Mouse (Mus musculus) forebrain, embryonic 13.5 days (tissue): ENCODE measurements around the gene Xirp1. TPM values are rescaled to one million over a fixed set of nuclear protein-coding genes. Genes with fewer than 3 reads are reported as not detected.

Experiments used
- ATAC-seq: fragments of 200-750 bp; cut with Nextera tagmentation; 2 replicates; pipeline ENCODE4 v1.8.0; 2017
- H3K27ac ChIP-seq: fragments of 300-500 bp; sonication (generic); 2 replicates; pipeline ENCODE4 v1.5.1; 2015; ENCODE audit warnings: inconsistent platforms, mild to moderate bottlenecking, moderate library complexity
- H3K27me3 ChIP-seq: fragments of 300-500 bp; sonication (generic); 2 replicates; pipeline ENCODE4 v1.6.1; 2015; ENCODE audit warnings: mild to moderate bottlenecking, inconsistent platforms
- H3K36me3 ChIP-seq: fragments of 300-500 bp; sonication (generic); 2 replicates; pipeline ENCODE4 v1.6.1; 2015; ENCODE audit warnings: mild to moderate bottlenecking, inconsistent platforms; ENCODE audit not compliant: poor library complexity, severe bottlenecking
- H3K4me1 ChIP-seq: fragments of 300-500 bp; sonication (generic); 2 replicates; pipeline ENCODE4 v1.6.1; 2015; ENCODE audit warnings: inconsistent platforms
- H3K4me2 ChIP-seq: fragments of 300-500 bp; sonication (generic); 2 replicates; pipeline ENCODE4 v1.6.1; 2015; ENCODE audit warnings: inconsistent platforms, mild to moderate bottlenecking, moderate library complexity
- H3K4me3 ChIP-seq: fragments of 300-500 bp; sonication (generic); 2 replicates; pipeline ENCODE4 v1.5.1; 2015; ENCODE audit warnings: mild to moderate bottlenecking, inconsistent platforms
- H3K9ac ChIP-seq: fragments of 300-500 bp; sonication (generic); 2 replicates; pipeline ENCODE4 v1.6.1; 2015; ENCODE audit warnings: mild to moderate bottlenecking, inconsistent platforms
- H3K9me3 ChIP-seq: fragments of 300-500 bp; sonication (generic); replicated peaks from 2 replicates; pipeline ENCODE4 v1.6.1; 2016; ENCODE audit warnings: inconsistent platforms
- WGBS: fragments of 180-500 bp; shearing (Covaris S2); methylation state at CpG from one replicate; pipeline ENCODE4 v1.1.7; 2015; 5-methylcytosine and 5-hydroxymethylcytosine counted together
- polyA plus RNA-seq: library from polyadenylated mRNA; unstranded; fragments of >200 nt; fragmentation: Nextera tagmentation; extraction: Ambion mirVana; gene quantifications from 2 replicates; pipeline ENCODE4 v1.2.1, GENCODE M21; 2015

Xirp1 gene
- polyA plus RNA-seq, 1 experiment from 2014 or later, result not detected

GRCm38 (mm10) chr9:119974609-119975008 lies 48.8 kb downstream of the Xirp1 start:
- peaks cover 51% of the 10 kb centered on the region for H3K4me1 ChIP-seq
- H3K4me3 ChIP-seq, result no peak overlapping the region
- 81% methylated on average over 5 of the region's 5 CpGs for WGBS
- no peaks in the 10 kb centered on the region for H3K27me3 ChIP-seq
- 0 out of 2 replicates have a peak, but pooled peaks cover 6% of the 10 kb centered on the region for H3K36me3 ChIP-seq
- H3K9ac ChIP-seq, result no peak overlapping the region
- H3K27ac ChIP-seq, result no peak overlapping the region
- ATAC-seq, result no peak
- no peak overlapping the region for H3K4me2 ChIP-seq
- no peaks in the 10 kb centered on the region for H3K9me3 ChIP-seq

- Histone ChIP-seq H3K9me3 (no peaks in the 10 kb centered on the region), H3K27me3 (no peaks in the 10 kb centered on the region), H3K4me1 (peaks cover 47% of the 10 kb centered on the region), H3K4me3 (no peak overlapping the region), H3K4me2 (no peak overlapping the region), H3K9ac (no peak overlapping the region), H3K27ac (no peak overlapping the region), H3K36me3 (0 out of 2 replicates have a peak, but pooled peaks cover 6% of the 10 kb centered on the region)
- 94% methylated on average over 27 of the region's 27 CpGs for WGBS
- no peak for ATAC-seq
Observed at GRCm38 (mm10) chr9:119973869-119974520, 49.4 kb downstream of the Xirp1 start.

- no peaks in the 10 kb centered on the region for H3K27me3 ChIP-seq
- 0 out of 2 replicates have a peak, but pooled peaks cover 6% of the 10 kb centered on the region for H3K36me3 ChIP-seq
- no peak for ATAC-seq
- no peak overlapping the region for H3K27ac ChIP-seq
- no peak overlapping the region for H3K4me2 ChIP-seq
- no peak overlapping the region for H3K4me3 ChIP-seq
- H3K9ac ChIP-seq, result no peak overlapping the region; the same call in 1 of the 2 replicates
- H3K9me3 ChIP-seq, result no peaks in the 10 kb centered on the region
- WGBS, result 95% methylated on average over 23 of the region's 23 CpGs
- peaks cover 40% of the 10 kb centered on the region for H3K4me1 ChIP-seq
Observed at GRCm38 (mm10) chr9:119973281-119973680, 50.1 kb downstream of the Xirp1 start.

GRCm38 (mm10) chr9:119972582-119972981 lies 50.8 kb downstream of the Xirp1 start:
- H3K4me2 ChIP-seq, result no peak overlapping the region
- no peaks in the 10 kb centered on the region for H3K27me3 ChIP-seq
- 0 out of 2 replicates have a peak, but pooled peaks cover 6% of the 10 kb centered on the region for H3K36me3 ChIP-seq
- H3K27ac ChIP-seq, result no peak overlapping the region
- no peaks in the 10 kb centered on the region for H3K9me3 ChIP-seq
- no peak overlapping the region for H3K4me3 ChIP-seq
- H3K9ac ChIP-seq, result no peak overlapping the region
- WGBS, result 88% methylated on average over 12 of the region's 12 CpGs
- ATAC-seq, result no peak
- H3K4me1 ChIP-seq, result peaks cover 33% of the 10 kb centered on the region

GRCm38 (mm10) chr9:119972166-119972565 lies 51.2 kb downstream of the Xirp1 start:
- peaks cover 29% of the 10 kb centered on the region for H3K4me1 ChIP-seq
- ATAC-seq, result no peak
- 0 out of 2 replicates have a peak, but pooled peaks cover 6% of the 10 kb centered on the region for H3K36me3 ChIP-seq
- H3K4me2 ChIP-seq, result no peak overlapping the region
- no peak overlapping the region for H3K27ac ChIP-seq
- no peak overlapping the region for H3K9ac ChIP-seq
- H3K9me3 ChIP-seq, result no peaks in the 10 kb centered on the region
- no peak overlapping the region for H3K4me3 ChIP-seq
- 95% methylated on average over 10 of the region's 10 CpGs for WGBS
- H3K27me3 ChIP-seq, result no peaks in the 10 kb centered on the region

GRCm38 (mm10) chr9:119970763-119971656 lies 52.4 kb downstream of the Xirp1 start:
- H3K4me2 ChIP-seq, result no peak overlapping the region; the same call in 1 of the 2 replicates
- H3K27me3 ChIP-seq, result no peaks in the 10 kb centered on the region
- H3K9me3 ChIP-seq, result no peaks in the 10 kb centered on the region
- H3K4me3 ChIP-seq, result no peak overlapping the region
- ATAC-seq, result peak; percentile 85
- 0 out of 2 replicates have a peak, but pooled peaks cover 6% of the 10 kb centered on the region for H3K36me3 ChIP-seq
- H3K4me1 ChIP-seq, result peaks cover 27% of the 10 kb centered on the region
- 74% methylated on average over 7 of the region's 7 CpGs for WGBS
- peak overlapping the region; percentile 86 for H3K27ac ChIP-seq
- H3K9ac ChIP-seq, result no peak overlapping the region

GRCm38 (mm10) chr9:119970221-119970620 lies 53.2 kb downstream of the Xirp1 start:
- no peak overlapping the region for H3K4me2 ChIP-seq
- no peak overlapping the region for H3K4me3 ChIP-seq
- 0 out of 2 replicates have a peak, but pooled peaks cover 6% of the 10 kb centered on the region for H3K36me3 ChIP-seq
- peak; percentile 28; the same call in 1 of the 2 replicates for ATAC-seq
- peak overlapping the region; percentile 86 for H3K27ac ChIP-seq
- H3K9ac ChIP-seq, result peak overlapping the region; percentile 1; the same call in 1 of the 2 replicates
- H3K4me1 ChIP-seq, result peaks cover 27% of the 10 kb centered on the region
- no peaks in the 10 kb centered on the region for H3K27me3 ChIP-seq
- H3K9me3 ChIP-seq, result no peaks in the 10 kb centered on the region
- 42% methylated on average over 6 of the region's 6 CpGs for WGBS

- Histone ChIP-seq H3K4me2 (no peak overlapping the region), H3K27ac (peak overlapping the region; percentile 86), H3K4me1 (peaks cover 27% of the 10 kb centered on the region), H3K27me3 (no peaks in the 10 kb centered on the region), H3K9me3 (no peaks in the 10 kb centered on the region), H3K9ac (peak overlapping the region; percentile 1; the same call in 1 of the 2 replicates), H3K4me3 (no peak overlapping the region), H3K36me3 (0 out of 2 replicates have a peak, but pooled peaks cover 6% of the 10 kb centered on the region)
- no peak for ATAC-seq
- WGBS, result 81% methylated on average over 7 of the region's 7 CpGs
Observed at GRCm38 (mm10) chr9:119969811-119970210, 53.6 kb downstream of the Xirp1 start.

- Histone ChIP-seq H3K9ac (no peak overlapping the region), H3K4me3 (no peak overlapping the region), H3K9me3 (no peaks in the 10 kb centered on the region), H3K4me1 (peaks cover 17% of the 10 kb centered on the region), H3K36me3 (no peaks in the 10 kb centered on the region), H3K27ac (no peak overlapping the region), H3K27me3 (0 out of 2 replicates have a peak, but pooled peaks cover 4% of the 10 kb centered on the region), H3K4me2 (no peak overlapping the region)
- WGBS, result 88% methylated on average over 26 of the region's 26 CpGs
- ATAC-seq, result no peak
Observed at GRCm38 (mm10) chr9:119966221-119966910, 57.0 kb downstream of the Xirp1 start.

- H3K27ac ChIP-seq, result no peak overlapping the region
- 69% methylated on average over 3 of the region's 3 CpGs for WGBS
- no peaks in the 10 kb centered on the region for H3K36me3 ChIP-seq
- no peak for ATAC-seq
- H3K9me3 ChIP-seq, result no peaks in the 10 kb centered on the region
- no peak overlapping the region for H3K4me3 ChIP-seq
- peaks cover 5% of the 10 kb centered on the region; the same call in 1 of the 2 replicates for H3K4me1 ChIP-seq
- 0 out of 2 replicates have a peak, but pooled peaks cover 4% of the 10 kb centered on the region for H3K27me3 ChIP-seq
- no peak overlapping the region for H3K4me2 ChIP-seq
- H3K9ac ChIP-seq, result no peak overlapping the region
Observed at GRCm38 (mm10) chr9:119965186-119965585, 58.2 kb downstream of the Xirp1 start.

GRCm38 (mm10) chr9:119964206-119964605 lies 59.2 kb downstream of the Xirp1 start:
- no peak overlapping the region for H3K9ac ChIP-seq
- no peaks in the 10 kb centered on the region for H3K36me3 ChIP-seq
- H3K4me1 ChIP-seq, result no peaks in the 10 kb centered on the region
- no peak overlapping the region for H3K4me2 ChIP-seq
- 0 out of 2 replicates have a peak, but pooled peaks cover 4% of the 10 kb centered on the region for H3K27me3 ChIP-seq
- WGBS, result 83% methylated on average over 3 of the region's 3 CpGs
- no peak for ATAC-seq
- no peak overlapping the region for H3K27ac ChIP-seq
- no peaks in the 10 kb centered on the region for H3K9me3 ChIP-seq
- H3K4me3 ChIP-seq, result no peak overlapping the region
